Mouse (Mus musculus) olfactory bulb, adult 2 months (tissue): ENCODE measurements around the gene Zfp248.

Source experiments
- CTCF ChIP-seq: fragments of 200-500 bp; IDR thresholded peaks from 2 replicates; pipeline ENCODE4 v1.5.1; 2012; ENCODE audit warnings: low read depth, mild to moderate bottlenecking, low read length, moderate library complexity; ENCODE audit not compliant: insufficient read depth
- POLR2A ChIP-seq: fragments of 200-500 bp; IDR thresholded peaks from 2 replicates; pipeline ENCODE4 v1.6.1; 2012; ENCODE audit warnings: mild to moderate bottlenecking, low read depth, low read length, moderate library complexity; ENCODE audit not compliant: insufficient read depth

DNA sequence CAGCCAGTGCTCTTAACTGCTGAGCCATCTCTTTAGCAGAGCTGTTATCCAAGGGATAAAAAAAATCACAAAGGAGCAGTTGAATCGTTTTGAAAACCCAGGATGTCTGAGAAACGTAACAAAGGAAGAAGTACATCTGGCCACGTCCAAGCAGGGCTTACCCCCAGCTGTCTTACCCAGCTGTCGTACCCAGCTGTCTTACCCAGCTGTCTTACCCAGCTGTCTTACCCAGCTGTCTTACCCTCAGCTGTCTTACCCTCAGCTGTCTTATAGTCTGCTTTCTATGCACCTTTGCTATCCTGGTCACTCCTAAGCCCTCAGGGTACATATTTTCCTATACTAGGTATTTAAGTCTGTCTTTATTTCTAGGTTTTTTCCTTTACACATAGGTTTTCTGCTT, 23.8 kb downstream of the Zfp248 start:
- TF ChIP-seq CTCF: no peak
- TF ChIP-seq POLR2A: no peak
